Mouse (Mus musculus): ENCODE data around the gene Kctd8. TPM values are rescaled to one million over a fixed set of nuclear protein-coding genes. Genes with fewer than 3 reads are reported as not detected.
A peak's percentile ranks its signal among the peaks of the same experiment; 100 is the strongest.

Gene Kctd8
- 0.05 and 0.06 TPM in 2 replicates for polyA plus RNA-seq (2015; fragmentation: Nextera tagmentation; extraction: Ambion mirVana)

DNA sequence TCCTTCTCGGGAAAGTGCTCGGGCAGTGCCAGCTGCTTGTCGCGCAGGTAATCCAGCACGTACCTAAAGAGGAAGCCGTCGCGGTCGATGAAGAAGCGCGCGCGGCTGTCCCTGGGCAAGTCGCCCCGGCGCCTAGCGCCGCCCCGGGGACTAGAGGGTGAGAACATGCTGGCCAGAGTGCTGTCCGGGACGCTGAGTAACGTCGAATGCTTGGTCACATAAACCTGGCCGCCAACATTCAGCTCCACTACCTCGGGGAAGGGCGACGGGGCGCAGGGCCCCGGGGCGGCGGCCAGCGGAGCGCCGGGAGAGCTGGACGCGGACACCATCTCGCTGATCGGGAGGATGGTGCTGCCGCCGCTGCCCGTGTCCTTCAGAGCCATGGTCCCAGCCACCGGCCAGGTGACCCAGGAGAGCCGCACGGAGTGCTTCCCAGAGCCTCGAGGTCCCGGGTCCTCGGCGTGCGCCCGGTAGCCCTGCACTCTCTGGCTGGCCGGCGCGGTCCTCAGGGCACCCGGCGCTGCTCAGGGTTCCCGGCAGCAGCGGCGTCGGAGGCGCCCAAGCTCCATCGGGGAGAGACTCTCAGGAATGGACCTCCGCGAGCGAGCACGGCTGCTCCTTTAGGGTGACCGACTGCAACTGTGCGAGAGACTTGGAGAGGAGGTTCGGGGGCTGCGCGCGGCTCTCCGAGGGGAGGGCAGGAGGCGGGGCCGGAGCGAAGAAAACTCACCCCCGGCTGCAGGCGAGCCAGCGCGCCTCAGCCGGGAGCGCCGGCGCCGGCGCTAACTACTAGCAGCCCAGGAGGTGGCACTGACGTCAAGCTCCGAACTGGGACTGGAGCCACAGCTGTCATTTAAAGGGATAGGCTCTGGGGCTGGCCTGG, at the start of gene Kctd8:
Gene Kctd8, minus strand, starts transcription at position 761 of the 883 bp plus-strand sequence.
- no peaks in the 10 kb centered on the region for H3K4me1 ChIP-seq (replicated peaks)
- H3K4me3 ChIP-seq (replicated peaks), result peak within 1 kb of the TSS; percentile 37
- peak within 1 kb of the TSS; percentile 52 for H3K4me2 ChIP-seq
- ATAC-seq (ENCODE audit: low read depth) (peak; percentile 36; the same call in 1 of the 2 replicates), DNase-seq (no peak)
- no peak within 1 kb of the TSS for H3K9ac ChIP-seq
- H3K27ac ChIP-seq, result no peak within 1 kb of the TSS
- H3K36me3 ChIP-seq, result no peaks in the 10 kb centered on the region
- no peaks in the 10 kb centered on the region for H3K9me3 ChIP-seq (replicated peaks)
- peaks cover 35% of the 10 kb centered on the region for H3K27me3 ChIP-seq
- 1% methylated on average over 87 of the region's 87 CpGs for WGBS (ENCODE audit: insufficient replicate concordance)

DNA sequence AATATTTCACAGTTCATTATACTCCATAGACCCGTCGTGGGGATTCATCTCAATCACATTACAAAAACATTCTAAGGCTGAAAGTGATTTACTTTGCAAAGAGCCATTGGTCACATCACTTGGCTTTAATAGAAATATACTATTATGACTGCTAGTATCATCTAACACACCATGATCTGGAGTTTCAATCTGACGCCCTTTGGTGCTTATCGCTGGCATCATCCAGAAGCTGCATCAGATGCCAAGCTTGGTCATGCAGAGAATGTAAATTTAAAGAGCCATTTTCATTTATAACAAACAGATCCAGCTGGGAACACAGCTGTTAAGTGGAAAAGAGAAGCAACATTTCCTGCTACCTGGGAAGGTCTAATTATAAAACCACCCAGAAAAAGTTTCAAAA, 37.6 kb upstream of the Kctd8 start:
- DNase-seq (no peak), ATAC-seq (ENCODE audit: low read depth) (no peak)
- no peaks in the 10 kb centered on the region for H3K36me3 ChIP-seq
- H3K9ac ChIP-seq, result no peak overlapping the region
- H3K4me1 ChIP-seq (replicated peaks), result no peaks in the 10 kb centered on the region
- no peak overlapping the region for H3K4me2 ChIP-seq
- H3K27me3 ChIP-seq, result no peaks in the 10 kb centered on the region
- no peaks in the 10 kb centered on the region; the same call in 1 of the 2 replicates for H3K9me3 ChIP-seq (replicated peaks)
- no peak overlapping the region for H3K4me3 ChIP-seq (replicated peaks)
- H3K27ac ChIP-seq, result no peak overlapping the region
- 71% methylated on average over 4 of the region's 4 CpGs for WGBS (ENCODE audit: insufficient replicate concordance)

DNA sequence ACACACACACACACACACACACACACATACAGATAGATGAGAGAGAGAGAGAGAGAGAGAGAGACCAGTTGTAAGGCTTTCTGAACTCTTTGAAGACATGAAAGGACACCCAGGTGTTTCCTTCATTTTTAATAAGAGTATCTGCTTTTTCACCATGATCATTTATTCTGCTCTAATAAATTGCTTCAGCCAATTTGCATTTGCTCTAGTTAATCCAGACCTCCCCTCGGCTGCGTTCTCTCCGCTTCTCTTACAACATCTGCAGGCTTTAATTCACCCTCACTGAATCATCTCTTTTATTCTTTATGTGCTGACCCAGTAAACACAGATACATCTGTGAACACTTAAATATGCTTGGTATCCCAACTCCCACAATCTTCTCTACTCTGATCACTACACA, 9.1 kb upstream of the Kctd8 start:
- Histone ChIP-seq H3K4me3 (replicated peaks) (no peak overlapping the region), H3K36me3 (no peaks in the 10 kb centered on the region), H3K4me1 (replicated peaks) (no peaks in the 10 kb centered on the region), H3K9me3 (replicated peaks) (no peaks in the 10 kb centered on the region), H3K27me3 (no peaks in the 10 kb centered on the region), H3K27ac (no peak overlapping the region), H3K4me2 (no peak overlapping the region), H3K9ac (no peak overlapping the region)
- DNase-seq, result no peak
- ATAC-seq (ENCODE audit: low read depth), result no peak
- WGBS (ENCODE audit: insufficient replicate concordance), result 78% methylated on average over 3 of the region's 3 CpGs

DNA sequence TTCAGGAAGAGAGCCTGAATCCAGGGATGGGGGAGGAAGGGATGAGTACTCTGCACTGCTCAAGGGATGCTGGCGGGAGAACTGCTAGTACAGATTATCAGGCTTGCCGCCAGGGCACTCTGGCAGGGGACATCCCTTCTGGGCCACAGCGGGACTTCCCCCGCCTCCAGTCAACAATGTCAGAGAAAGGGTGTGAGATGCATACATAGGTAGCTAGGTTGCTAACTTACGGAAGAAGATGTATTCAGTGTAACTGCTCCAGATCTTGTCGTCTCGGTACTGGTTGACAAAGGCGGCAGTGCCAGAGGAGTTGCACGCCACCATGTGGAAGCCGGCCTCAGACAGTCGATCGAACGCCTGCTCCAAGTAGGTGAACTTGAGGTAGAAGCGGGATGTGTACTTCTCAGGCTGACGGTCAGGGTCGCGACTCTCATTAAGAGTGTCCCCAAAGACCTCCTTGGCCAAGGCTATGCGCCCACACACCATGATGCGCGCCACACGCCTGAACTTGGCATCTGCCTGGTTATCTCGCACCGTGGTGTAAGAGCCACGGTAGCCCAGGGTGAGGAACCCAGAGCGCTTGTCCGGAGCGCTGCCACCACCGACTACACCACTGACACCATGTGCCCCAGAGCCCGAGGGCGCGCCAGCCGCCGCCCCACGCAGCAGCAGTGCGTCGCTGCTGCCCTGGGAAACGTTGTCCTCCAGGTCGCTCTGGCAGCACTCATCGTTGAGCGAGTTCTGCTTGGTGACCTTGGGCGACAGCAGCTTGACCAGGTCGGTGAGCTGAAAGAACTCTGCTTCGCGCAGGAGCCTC, 1.2 kb downstream of the Kctd8 start:
- no peaks in the 10 kb centered on the region for H3K36me3 ChIP-seq
- H3K4me3 ChIP-seq (replicated peaks), result peak overlapping the region; percentile 37
- H3K4me2 ChIP-seq, result peak overlapping the region; percentile 52
- peaks cover 35% of the 10 kb centered on the region for H3K27me3 ChIP-seq
- no peak overlapping the region for H3K9ac ChIP-seq
- no peak overlapping the region for H3K27ac ChIP-seq
- H3K4me1 ChIP-seq (replicated peaks), result no peaks in the 10 kb centered on the region
- DNase-seq (no peak), ATAC-seq (ENCODE audit: low read depth) (no peak)
- no peaks in the 10 kb centered on the region for H3K9me3 ChIP-seq (replicated peaks)
- 2% methylated on average over 44 of the region's 44 CpGs for WGBS (ENCODE audit: insufficient replicate concordance)

DNA sequence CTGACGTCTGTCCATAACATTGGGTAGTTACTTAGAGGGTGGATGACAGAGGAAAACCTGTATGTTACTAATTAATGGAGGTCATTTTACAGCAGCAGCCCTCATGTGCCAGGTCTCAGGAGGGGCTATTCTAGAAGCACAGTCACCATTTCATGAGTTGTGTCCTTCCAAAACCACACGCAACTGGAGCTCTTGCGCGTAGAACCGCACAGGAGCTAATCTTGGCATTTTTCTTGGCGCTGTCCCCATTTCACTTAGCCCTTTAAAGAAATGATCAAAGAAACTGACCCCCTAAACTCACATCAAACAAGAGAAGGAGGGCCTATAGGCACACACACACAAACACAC, 1.9 kb downstream of the Kctd8 start:
- H3K4me2 ChIP-seq, result no peak overlapping the region
- no peak overlapping the region for H3K9ac ChIP-seq
- H3K27ac ChIP-seq, result no peak overlapping the region
- no peaks in the 10 kb centered on the region for H3K4me1 ChIP-seq (replicated peaks)
- WGBS (ENCODE audit: insufficient replicate concordance), result 73% methylated on average over 6 of the region's 6 CpGs
- peaks cover 35% of the 10 kb centered on the region for H3K27me3 ChIP-seq
- ATAC-seq (ENCODE audit: low read depth) (no peak), DNase-seq (no peak)
- no peaks in the 10 kb centered on the region for H3K9me3 ChIP-seq (replicated peaks)
- H3K4me3 ChIP-seq (replicated peaks), result no peak overlapping the region
- H3K36me3 ChIP-seq, result no peaks in the 10 kb centered on the region

DNA sequence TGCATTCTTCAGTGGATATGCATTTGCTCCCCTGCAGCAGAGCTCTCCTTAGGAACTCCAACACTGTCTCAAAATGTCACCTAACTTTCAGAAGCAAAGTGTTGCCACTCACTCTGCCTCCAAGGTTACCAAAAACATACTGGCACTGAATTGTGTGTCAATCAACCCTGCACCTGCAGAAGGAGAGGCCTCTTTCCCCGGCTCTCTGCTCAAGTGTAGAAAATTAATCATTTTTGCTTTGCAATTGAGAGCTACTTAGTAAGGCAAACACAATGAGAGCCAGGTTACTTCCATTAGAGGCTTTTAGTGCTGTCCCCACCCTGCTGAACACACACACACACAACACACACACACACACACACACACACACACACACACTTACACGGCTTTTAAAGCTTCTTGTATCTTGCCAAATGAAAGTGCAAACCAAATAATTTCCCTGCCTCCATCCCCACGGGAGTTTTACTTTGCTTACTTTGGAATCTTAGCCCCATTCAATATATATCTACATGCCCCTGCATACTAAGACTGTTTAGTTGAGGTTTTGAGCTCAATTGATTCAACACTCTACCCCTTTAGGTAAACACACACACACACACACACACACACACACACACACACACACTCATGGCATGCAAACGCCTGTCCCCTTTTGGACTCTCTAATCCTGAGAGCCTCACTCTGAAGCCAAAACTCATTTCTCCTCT, 2.4 kb downstream of the Kctd8 start:
- Histone ChIP-seq H3K4me2 (no peak overlapping the region), H3K27ac (no peak overlapping the region), H3K27me3 (peaks cover 35% of the 10 kb centered on the region), H3K9ac (no peak overlapping the region), H3K4me3 (replicated peaks) (no peak overlapping the region), H3K9me3 (replicated peaks) (no peaks in the 10 kb centered on the region), H3K36me3 (no peaks in the 10 kb centered on the region), H3K4me1 (replicated peaks) (no peaks in the 10 kb centered on the region)
- no peak for DNase-seq
- 38% methylated on average over 4 of the region's 4 CpGs for WGBS (ENCODE audit: insufficient replicate concordance)
- no peak for ATAC-seq (ENCODE audit: low read depth)

DNA sequence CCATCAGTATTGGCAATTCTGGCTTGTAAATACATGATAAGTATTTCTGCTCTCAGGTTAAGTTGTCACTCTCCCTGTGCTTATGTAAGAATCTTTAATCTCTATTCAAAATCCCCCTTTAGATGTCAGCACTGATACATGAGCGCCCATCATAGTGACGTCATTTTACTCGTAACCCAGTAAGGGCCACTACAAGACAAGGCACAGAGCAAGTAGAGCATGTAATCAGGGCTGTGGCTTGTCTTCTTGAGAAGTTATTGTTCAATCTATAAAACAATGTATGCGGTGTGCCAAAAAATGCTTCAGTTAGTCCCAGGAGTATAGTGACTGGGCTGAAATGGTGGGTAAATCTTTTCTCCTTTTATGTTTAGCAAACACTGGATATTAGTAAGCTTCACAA, 13.9 kb downstream of the Kctd8 start:
- 79% methylated on average over 4 of the region's 4 CpGs for WGBS (ENCODE audit: insufficient replicate concordance)
- Histone ChIP-seq H3K9me3 (replicated peaks) (no peaks in the 10 kb centered on the region), H3K4me3 (replicated peaks) (no peak overlapping the region), H3K4me2 (no peak overlapping the region), H3K27ac (no peak overlapping the region), H3K36me3 (no peaks in the 10 kb centered on the region), H3K27me3 (no peaks in the 10 kb centered on the region), H3K4me1 (replicated peaks) (no peaks in the 10 kb centered on the region), H3K9ac (no peak overlapping the region)
- ATAC-seq (ENCODE audit: low read depth) (no peak), DNase-seq (no peak)

DNA sequence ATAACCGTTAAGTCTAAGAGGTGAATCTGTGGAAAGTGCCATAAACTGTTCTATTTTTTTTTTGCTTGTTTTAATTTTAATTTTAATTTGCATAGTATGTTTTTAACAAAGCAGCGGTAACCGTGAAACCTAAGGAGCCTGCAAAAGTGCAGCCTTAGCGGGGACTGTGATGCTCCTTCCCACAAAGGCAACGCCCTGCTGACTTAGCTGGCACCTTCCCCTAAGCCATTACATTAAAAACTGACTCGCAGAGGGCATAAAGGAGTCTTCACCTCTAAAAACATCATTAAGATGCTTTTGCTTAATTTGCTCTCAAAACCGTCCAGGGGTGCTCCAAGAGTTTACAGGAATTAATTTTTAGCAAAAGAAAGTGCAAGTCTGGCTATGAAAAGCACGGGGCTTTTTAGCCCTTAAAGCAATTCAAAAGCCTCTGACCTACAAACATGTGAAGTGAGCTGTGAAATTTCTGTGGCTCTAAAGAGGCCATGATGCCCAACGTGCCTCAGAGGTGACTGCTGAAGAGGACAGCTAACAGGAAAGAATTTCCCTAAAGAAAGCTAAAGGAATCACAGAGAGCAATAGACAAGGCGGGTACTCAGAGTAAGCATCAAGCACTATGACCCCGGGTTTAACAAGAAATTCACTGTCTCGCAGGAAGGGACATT, 16.8 kb downstream of the Kctd8 start:
- WGBS (ENCODE audit: insufficient replicate concordance), result 61% methylated on average over 12 of the region's 12 CpGs
- no peaks in the 10 kb centered on the region for H3K36me3 ChIP-seq
- H3K4me2 ChIP-seq, result no peak overlapping the region
- no peak for DNase-seq
- no peak for ATAC-seq (ENCODE audit: low read depth)
- no peak overlapping the region for H3K27ac ChIP-seq
- no peaks in the 10 kb centered on the region for H3K9me3 ChIP-seq (replicated peaks)
- H3K4me3 ChIP-seq (replicated peaks), result no peak overlapping the region
- no peaks in the 10 kb centered on the region for H3K27me3 ChIP-seq
- no peak overlapping the region for H3K9ac ChIP-seq
- no peaks in the 10 kb centered on the region for H3K4me1 ChIP-seq (replicated peaks)

DNA sequence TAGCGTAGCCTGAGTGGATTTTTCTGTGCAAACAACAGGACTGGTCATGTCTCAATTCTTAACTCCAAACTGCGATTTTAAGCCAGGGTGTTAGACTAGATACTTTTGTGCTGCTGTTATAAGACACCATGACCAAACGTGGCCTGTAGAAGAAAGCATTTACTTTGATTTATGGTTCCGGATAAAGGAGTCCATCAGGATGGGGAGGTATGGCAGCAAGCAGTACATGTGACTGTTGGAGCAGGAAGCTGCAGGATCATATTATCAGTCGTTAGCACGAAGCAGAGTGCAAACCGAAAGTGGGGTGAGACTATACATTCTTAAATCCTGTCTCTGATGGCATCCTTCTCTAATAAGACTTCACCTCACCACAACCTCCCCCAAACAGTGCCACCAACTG, 28.9 kb downstream of the Kctd8 start:
- H3K27ac ChIP-seq, result no peak overlapping the region
- 58% methylated on average over 7 of the region's 7 CpGs for WGBS (ENCODE audit: insufficient replicate concordance)
- H3K36me3 ChIP-seq, result no peaks in the 10 kb centered on the region
- no peak overlapping the region for H3K4me3 ChIP-seq (replicated peaks)
- DNase-seq (no peak), ATAC-seq (ENCODE audit: low read depth) (no peak)
- H3K4me1 ChIP-seq (replicated peaks), result no peaks in the 10 kb centered on the region
- no peaks in the 10 kb centered on the region for H3K9me3 ChIP-seq (replicated peaks)
- H3K4me2 ChIP-seq, result no peak overlapping the region
- no peak overlapping the region for H3K9ac ChIP-seq
- H3K27me3 ChIP-seq, result no peaks in the 10 kb centered on the region

DNA sequence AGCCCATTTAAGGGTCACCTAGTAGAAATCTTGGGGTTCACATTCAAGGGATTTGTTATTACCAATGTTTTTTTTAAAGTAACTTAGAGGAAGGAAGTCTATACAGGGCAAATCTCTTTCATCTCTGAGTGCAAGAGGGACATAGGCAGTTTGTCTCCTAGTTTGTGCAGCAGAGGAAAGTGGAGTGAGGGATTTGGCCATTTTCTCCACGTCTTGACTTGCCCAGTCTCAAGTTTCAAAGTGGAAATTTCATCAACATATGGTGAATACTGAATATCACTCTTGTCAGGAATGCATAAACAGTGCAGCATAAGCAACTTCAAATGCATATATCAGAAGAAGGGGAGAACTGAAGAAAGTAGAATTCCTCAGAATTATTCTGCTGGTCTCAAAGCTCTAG, 39.8 kb downstream of the Kctd8 start:
- ATAC-seq (ENCODE audit: low read depth), result no peak
- no peaks in the 10 kb centered on the region for H3K36me3 ChIP-seq

DNA sequence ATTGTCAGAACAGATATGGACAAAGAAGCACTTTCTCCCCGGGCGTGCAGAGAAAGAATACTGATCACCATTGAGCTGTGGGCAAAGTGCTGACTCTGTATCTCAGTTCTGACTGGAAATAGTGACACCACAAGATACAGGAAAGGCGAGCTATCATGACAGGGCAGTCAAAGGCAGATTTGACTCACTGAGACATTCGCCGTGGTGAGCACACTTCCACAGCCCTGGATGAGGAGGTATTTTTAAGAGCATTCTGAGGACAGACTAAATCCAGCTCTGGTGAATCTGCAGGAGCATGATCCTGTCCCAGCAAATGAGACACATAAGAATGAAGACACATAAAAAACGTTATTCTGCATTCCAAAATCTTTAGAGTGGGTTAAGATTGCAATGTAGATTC, 49.1 kb downstream of the Kctd8 start:
- Histone ChIP-seq H3K36me3 (no peaks in the 10 kb centered on the region), H3K9me3 (replicated peaks) (no peaks in the 10 kb centered on the region)
- 56% methylated on average over 6 of the region's 6 CpGs for WGBS (ENCODE audit: insufficient replicate concordance)

More for the DNA sequence above, 39.8 kb downstream of the Kctd8 start:
- WGBS (ENCODE audit: insufficient replicate concordance), result 26% methylated on average over 1 of the region's 1 CpGs
- no peak for DNase-seq
- Histone ChIP-seq H3K27me3 (no peaks in the 10 kb centered on the region), H3K9me3 (replicated peaks) (no peaks in the 10 kb centered on the region), H3K9ac (no peak overlapping the region), H3K4me3 (replicated peaks) (no peak overlapping the region), H3K4me2 (no peak overlapping the region), H3K27ac (no peak overlapping the region), H3K4me1 (replicated peaks) (no peaks in the 10 kb centered on the region)

More for the DNA sequence above, 49.1 kb downstream of the Kctd8 start:
- H3K27me3 ChIP-seq, result no peaks in the 10 kb centered on the region
- no peak for ATAC-seq (ENCODE audit: low read depth)
- H3K27ac ChIP-seq, result no peak overlapping the region
- no peak for DNase-seq
- no peak overlapping the region for H3K4me2 ChIP-seq
- H3K4me1 ChIP-seq (replicated peaks), result no peaks in the 10 kb centered on the region
- H3K9ac ChIP-seq, result no peak overlapping the region
- no peak overlapping the region for H3K4me3 ChIP-seq (replicated peaks)

Data from liver, embryonic 13.5 days (tissue).